Mouse (Mus musculus) T-cell, adult 2 months (primary cell): Measurements from ENCODE around the gene Xlr3a.
A peak's percentile ranks its signal among the peaks of the same experiment; 100 is the strongest.
"Not testable (repeated sequence)": the region's sequence is repeated elsewhere in the genome, so short reads cannot be mapped to it uniquely, and the experiment has no call there.

ENCODE experiments used
- DNase-seq: peaks from one replicate; pipeline ENCODE4 v3.0.0; 2022; ENCODE audit warnings: low spot score

Xlr3a gene

GRCm38 (mm10) chrX:73096941-73097508 is at the start of gene Xlr3a:
TSS of gene Xlr3a (minus strand) at chrX:73097095.
- DNase-seq: not testable (repeated sequence)

GRCm38 (mm10) chrX:73143218-73143618 is 46.3 kb upstream of the Xlr3a start:
- not testable (repeated sequence) for DNase-seq

- not testable (repeated sequence) for DNase-seq
Observed at GRCm38 (mm10) chrX:73122859-73123829, 26.2 kb upstream of the Xlr3a start.

- DNase-seq: not testable (repeated sequence)
Observed at GRCm38 (mm10) chrX:73116747-73117146, 19.9 kb upstream of the Xlr3a start, which contains the start of gene Gm14685. TSS of gene Gm14685 (plus strand) at chrX:73117047.

- DNase-seq: peak; percentile 81
Observed at GRCm38 (mm10) chrX:73082267-73083055, 14.4 kb downstream of the Xlr3a start, which contains the start of gene Xlr4a. TSS of gene Xlr4a (minus strand) at chrX:73082478.

GRCm38 (mm10) chrX:73066765-73067312 is 30.1 kb downstream of the Xlr3a start:
- DNase-seq: not testable (repeated sequence)

- DNase-seq: no peak
Observed at GRCm38 (mm10) chrX:73064415-73064793, 32.5 kb downstream of the Xlr3a start, which contains the start of gene Pnma3. TSS of gene Pnma3 (plus strand) at chrX:73064787.

- DNase-seq: no peak
Observed at GRCm38 (mm10) chrX:73063512-73064414, 33.1 kb downstream of the Xlr3a start.

GRCm38 (mm10) chrX:73062323-73062722 is 34.6 kb downstream of the Xlr3a start:
- DNase-seq: no peak

- DNase-seq: no peak
Observed at GRCm38 (mm10) chrX:73061528-73061927, 35.4 kb downstream of the Xlr3a start.

- peak; percentile 85 for DNase-seq
Observed at GRCm38 (mm10) chrX:73053860-73054563, 42.9 kb downstream of the Xlr3a start.

- DNase-seq: no peak
Observed at GRCm38 (mm10) chrX:73039666-73040065, 57.2 kb downstream of the Xlr3a start.

- DNase-seq: no peak
Observed at GRCm38 (mm10) chrX:73038831-73039230, 58.1 kb downstream of the Xlr3a start.

GRCm38 (mm10) chrX:73037003-73037402 is 59.9 kb downstream of the Xlr3a start, which contains the start of gene Pnma5:
TSS of gene Pnma5 (minus strand) at chrX:73037103.
- DNase-seq: no peak
